Mouse (Mus musculus): ENCODE results near the gene Rbm6.

DNA sequence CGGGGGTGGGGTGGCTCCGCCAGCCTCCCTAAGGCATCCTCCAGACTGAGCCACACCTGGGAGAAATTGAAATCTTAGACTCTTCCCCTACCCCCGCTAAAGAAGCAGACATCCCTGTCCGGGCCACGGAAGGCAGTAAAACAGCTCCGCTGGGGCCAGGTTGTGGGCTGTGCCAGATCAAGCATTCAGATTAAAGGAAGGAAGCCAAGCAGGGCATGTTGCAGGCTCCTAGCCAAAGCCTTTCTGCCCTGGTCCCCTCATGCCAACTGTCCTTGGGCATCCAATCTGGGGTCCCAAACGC lies 136.9 kb downstream of the Rbm6 start:
- TF ChIP-seq POLR2A (IDR thresholded peaks at IDR 0.05; ENCODE audit: low read depth, low read length) (no peak), CTCF (IDR thresholded peaks at IDR 0.05; ENCODE audit: extremely low read depth, insufficient read length, insufficient replicate concordance, low read depth, low read length) (no peak)
